Mouse (Mus musculus): ENCODE results near the gene Naa40.

Gene Naa40

DNA sequence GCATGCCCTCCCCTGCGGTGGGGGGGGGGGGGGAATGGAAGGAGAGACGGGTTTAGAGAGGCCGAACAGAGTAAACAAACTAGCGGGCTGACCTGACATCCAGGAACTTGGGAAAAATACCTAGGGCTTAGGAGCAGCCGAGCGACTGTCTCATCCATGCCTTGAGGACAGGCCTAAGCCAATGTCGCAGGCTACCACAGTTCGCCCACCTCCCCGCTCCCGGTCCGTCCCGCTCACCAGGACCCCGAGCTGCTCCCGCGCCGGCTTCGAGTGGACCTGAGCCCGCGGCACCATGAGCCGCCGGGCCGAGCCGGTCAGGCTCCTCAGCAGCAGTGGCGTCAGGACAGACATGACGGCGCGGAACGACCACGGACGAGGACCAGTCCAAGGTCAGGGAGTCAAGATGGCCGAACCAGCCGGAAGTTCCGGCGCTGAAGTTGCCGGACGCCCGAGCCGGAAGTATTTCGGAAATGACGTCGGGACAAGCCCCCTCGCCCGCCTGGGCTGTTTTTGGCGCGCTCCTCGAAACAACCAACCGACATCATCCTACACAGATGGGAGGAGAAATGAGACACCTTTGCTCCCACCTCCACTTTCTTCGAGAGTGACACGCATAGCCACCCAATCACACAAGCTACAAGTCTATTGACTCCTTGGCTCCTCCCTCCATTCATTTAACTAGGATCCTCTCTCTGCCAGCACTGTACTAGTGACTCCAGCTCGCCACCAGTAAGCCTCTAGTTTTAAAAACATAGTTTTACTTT, 23.6 kb downstream of the Naa40 start, which contains the start of gene Cox8a:
Gene Cox8a, minus strand, starts transcription at position 455 of the 764 bp plus-strand sequence.
- in situ Hi-C loops (cut with MboI, MseI), result loop anchor here (10.0 kb wide), 1 partner anchor 1133 kb away; the partner anchor contains the start of genes Cdca5, Gm28374, Tmem262 and Zfpl1

DNA sequence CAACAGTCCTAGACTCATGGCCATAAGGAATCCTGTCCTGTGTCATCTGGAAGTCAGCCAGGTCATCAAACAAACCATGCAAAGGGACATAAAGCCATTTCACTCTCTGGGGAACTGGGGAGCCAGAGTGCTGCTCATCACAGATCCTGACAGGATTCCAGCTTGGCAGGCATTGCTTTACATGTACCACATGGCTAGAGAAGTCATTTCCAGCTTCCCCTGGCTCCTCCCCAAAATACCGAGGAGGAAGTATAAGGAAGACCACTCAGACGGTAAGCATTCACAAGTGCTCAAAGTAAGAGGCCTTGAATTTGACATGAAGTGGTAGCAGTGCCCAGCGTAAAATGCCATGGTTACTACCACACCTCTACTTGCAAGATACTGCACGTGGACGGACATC, 26.5 kb downstream of the Naa40 start:
- in situ Hi-C loops (cut with MboI, MseI), result loop anchor here (10.0 kb wide), 1 partner anchor 1130 kb away; the partner anchor contains the start of genes Cdca5, Gm28374, Tmem262 and Zfpl1

DNA sequence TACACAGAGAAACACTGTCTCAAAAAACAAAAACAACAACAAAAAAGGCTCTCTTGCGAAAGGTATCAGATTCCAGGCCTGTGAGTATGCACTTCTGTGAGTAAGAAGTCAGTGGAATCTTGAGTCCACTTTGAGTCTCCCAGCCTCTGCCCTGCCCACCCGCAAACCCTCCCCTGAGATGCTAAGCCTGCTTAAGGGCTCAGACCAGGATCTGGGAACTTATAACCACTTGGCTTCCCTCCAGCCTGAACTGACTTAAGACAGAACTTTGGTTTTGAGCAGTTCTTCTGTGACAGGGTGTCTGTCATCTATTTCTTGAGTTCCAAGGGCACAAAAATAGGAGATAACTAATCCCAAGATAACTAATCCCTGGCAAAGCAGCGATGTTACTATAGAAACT, 28.0 kb downstream of the Naa40 start:
- in situ Hi-C loops (cut with MboI, MseI), result loop anchor here (10.0 kb wide), 1 partner anchor 1128 kb away; the partner anchor contains the start of genes Cdca5, Gm28374, Tmem262 and Zfpl1

DNA sequence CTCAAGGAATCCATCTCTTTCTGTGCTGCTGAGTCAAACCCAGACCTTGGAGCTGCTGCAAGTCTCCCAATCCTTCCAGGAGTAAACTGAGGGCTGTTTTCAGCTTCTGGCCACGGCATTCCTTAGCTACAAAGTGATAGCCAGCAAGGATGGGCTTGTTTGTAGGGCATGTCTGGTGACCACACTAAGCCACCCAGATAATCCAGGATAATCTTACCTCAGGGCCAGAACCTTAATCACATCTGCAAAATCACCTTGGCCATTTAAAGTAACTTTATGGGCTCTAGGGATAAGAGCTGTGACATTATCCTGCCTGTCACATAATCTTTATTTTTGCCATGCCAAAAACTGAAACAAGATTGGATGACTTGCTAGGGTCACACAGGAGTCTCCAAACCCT, 28.8 kb downstream of the Naa40 start:
- in situ Hi-C loops (cut with MboI, MseI), result loop anchor here (10.0 kb wide), 1 partner anchor 1127 kb away; the partner anchor contains the start of genes Cdca5, Gm28374, Tmem262 and Zfpl1

DNA sequence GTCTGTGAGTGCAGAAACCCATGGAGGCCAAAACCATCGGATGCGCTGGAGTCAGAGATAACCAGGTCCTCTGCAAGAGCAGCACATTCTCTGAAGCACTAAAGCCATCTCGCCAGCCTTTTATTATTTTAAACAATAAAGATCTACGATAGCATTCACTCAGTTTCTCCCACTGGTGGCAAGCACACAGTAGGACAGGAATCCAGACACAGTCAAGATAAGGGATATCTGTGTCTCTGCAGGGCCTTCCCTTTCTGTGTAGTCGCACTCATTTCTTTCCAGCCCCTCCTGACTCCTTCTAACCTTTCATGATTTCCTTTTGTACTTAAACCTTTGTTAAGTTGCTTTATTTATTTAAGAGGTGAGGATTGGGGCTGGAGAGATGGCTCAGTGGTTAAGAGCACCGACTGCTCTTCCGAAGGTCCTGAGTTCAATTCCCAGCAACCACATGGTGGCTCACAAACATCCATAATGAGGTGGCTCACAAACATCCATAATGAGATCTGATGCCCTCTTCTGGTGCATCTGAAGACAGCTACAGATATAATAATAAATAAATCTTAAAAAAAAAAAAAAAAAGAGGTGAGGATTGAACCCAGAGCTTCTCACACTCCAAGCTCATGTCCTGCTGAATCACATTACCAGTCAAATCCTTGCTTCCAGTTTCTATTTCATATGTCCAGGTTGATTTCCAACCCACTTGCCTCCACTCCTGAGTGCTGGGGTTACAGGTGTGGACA, 30.9 kb downstream of the Naa40 start:
- in situ Hi-C loops (cut with MboI, MseI), result loop anchor here (10.0 kb wide), 1 partner anchor 1125 kb away; the partner anchor contains the start of genes Cdca5, Gm28374, Tmem262 and Zfpl1

DNA sequence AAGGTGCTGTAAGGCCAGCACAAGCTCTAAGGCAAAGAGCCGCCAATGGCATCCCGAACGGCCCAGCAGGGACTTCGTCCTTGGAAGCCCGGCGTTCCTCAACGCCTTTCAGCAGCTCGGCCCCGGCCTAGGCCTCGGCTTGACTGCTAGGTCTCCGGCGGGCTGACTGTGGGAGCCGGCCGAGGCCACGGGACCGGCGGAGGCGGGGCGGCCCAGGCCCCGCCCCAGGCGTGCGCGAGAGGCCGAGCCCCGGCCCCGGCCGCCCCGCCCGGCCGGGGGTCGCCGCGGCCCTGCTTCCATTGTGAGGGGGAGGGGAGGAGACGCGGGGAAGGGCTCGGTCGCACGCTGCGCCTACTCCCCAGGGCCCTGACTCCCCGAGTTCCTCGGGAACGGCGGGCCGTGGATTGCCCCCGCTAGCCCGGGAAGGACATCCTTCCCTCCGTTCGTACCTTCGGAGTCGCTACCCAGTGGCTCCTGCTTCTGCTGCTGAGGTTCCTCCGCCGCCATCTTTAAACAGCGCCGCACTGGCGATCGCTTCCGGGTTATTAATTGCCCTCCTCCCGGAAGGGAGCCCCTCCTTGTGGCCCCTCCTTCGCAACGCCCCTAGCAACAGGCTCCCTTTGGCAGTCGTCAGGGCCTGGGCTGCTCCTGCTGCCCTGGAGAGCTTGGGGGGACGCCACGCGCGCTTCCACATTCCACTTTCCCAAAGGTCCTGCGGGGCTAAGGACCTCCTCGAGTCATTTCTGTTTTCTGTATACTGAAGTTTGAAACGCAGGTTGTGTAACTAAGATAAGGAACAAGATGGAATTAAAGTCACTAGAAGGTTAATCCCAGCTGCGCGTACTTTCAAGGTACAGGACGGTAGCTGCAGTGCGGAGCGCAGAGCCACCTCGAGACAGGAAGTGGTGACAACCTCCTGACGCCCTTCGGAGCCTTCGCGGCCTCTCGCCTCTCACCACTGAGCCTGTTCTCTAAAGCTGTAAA, 34.9 kb downstream of the Naa40 start, which contains the start of gene Otub1:
Gene Otub1, minus strand, starts transcription at position 564 of the 984 bp plus-strand sequence.
- in situ Hi-C loops (cut with MboI, MseI), result no loop called here

DNA sequence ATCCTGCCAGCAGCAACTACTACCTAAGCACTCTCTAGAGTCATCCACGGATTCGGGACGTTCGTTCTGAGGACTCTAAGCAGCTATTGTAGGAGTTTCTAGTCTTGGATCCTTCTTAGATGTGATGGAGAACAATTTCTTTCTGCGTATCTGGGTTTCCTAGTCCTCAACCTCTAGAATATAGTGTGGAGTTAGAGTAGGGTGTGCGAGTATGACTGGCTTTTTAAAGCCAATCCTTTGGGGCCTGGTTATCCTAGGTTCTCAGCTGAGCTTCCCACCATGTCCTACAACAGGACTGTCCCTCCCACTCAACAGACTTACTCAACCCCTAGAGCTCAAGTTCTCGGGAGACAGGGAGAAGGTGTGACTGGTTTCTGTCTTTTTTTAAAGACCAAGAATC, 35.7 kb downstream of the Naa40 start:
- in situ Hi-C loops (cut with MboI, MseI), result no loop called here

DNA sequence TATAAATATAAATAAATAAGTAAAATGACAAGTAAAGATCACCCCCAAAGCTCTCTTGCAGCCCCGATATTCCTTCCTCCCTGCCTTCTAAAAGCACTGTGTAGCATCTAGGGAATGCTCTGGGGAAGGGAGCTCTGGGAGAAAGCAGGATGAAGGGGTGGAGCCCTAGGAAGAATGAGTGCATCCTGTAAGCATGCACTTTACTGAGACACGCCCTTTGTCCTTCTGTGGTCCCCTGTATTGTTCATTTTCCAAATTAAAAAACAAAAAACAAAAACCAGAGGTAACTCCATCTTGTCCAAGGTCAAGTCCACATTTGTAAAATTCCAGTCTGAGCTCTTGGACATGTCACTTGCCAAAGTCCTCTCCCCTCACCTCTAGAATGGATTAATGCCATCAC, 36.1 kb downstream of the Naa40 start:
- in situ Hi-C loops (cut with MboI, MseI), result no loop called here

DNA sequence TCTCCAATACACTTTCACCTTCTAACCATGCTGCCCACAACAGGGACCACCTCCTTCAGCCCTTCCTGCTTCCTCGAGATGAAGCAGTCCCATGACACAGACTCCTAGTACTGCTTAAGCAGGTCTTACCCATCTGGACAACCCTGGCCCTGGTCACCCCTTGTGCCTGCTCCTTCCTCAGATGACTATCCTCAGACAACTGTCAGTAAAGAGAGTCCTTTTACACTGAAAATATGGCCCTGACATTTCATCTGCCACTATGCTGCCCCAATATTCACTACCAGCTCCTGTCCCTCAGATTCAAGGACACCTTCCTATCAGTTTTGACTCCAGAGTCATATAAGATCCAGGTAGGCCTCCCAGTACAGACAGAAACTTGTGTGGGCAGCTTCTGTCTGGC, 40.6 kb downstream of the Naa40 start:
- in situ Hi-C loops (cut with MboI, MseI), result no loop called here

DNA sequence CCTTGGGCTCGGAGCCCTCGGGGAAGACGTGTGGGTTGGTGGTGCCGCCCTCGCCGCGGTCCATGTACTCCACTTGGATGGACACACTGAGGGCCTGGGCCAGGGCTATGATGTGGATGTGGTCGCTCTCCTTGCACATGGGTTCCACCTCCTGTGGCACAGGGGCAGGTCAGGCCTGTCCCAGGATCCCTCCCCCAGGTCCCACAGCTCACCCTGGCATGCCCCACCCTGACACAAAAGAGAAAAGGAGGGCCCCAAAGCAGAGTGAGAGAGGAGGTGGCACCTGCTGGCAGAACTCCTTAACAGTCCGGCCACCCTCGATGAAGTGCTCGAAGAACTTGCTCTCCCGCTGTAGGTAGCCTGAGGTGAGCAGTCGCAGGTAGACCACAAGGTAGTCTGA, 41.9 kb downstream of the Naa40 start:
- in situ Hi-C loops (cut with MboI, MseI), result loop anchor here (5.0 kb wide), 1 partner anchor 132 kb away; no protein-coding TSS in a partner anchor

DNA sequence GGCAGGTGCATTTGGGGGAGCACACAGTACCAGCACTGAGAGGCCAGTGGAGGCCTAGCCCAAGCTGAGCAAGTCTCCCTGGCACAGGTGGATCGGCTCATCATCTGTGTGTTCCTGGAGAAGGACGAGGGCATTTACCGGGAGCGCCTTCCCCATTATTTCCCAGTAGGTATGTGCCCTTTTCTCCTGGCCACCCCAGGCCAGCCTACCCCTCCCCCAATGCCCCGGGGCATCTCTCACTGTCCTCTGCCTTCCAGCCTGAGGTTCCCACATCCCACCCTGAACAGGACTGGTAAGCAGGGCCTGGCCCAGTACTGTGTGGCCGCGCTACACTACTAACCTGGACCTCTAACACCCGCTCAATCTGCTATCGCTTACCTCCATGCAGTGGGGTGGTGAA, 43.5 kb downstream of the Naa40 start:
- in situ Hi-C loops (cut with MboI, MseI), result loop anchor here (5.0 kb wide), 1 partner anchor 130 kb away; no protein-coding TSS in a partner anchor

DNA sequence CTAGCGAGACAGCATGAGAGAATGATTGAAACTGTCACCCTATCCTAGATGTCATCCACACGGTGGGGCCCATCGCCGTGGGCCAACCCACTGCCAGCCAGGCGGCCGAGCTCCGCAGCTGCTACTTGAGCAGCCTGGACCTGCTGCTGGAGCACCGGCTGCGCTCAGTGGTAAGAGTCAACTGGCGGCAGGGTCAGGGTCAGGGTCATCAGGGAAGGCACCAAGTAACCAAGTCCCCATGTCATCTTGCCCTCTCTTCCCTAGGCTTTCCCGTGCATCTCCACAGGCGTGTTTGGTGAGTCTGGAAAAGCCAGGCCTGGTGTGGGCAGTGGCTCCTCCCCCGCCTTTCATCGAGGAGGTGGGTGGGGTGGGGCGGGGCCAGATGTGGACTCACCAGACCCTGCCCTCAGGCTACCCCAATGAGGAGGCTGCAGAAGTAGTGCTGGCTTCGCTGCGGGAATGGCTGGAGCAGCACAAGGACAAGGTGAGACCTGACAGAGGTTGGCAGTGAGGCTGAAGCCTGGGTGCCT, 44.2 kb downstream of the Naa40 start:
- in situ Hi-C loops (cut with MboI, MseI), result loop anchor here (5.0 kb wide), 1 partner anchor 130 kb away; no protein-coding TSS in a partner anchor

DNA sequence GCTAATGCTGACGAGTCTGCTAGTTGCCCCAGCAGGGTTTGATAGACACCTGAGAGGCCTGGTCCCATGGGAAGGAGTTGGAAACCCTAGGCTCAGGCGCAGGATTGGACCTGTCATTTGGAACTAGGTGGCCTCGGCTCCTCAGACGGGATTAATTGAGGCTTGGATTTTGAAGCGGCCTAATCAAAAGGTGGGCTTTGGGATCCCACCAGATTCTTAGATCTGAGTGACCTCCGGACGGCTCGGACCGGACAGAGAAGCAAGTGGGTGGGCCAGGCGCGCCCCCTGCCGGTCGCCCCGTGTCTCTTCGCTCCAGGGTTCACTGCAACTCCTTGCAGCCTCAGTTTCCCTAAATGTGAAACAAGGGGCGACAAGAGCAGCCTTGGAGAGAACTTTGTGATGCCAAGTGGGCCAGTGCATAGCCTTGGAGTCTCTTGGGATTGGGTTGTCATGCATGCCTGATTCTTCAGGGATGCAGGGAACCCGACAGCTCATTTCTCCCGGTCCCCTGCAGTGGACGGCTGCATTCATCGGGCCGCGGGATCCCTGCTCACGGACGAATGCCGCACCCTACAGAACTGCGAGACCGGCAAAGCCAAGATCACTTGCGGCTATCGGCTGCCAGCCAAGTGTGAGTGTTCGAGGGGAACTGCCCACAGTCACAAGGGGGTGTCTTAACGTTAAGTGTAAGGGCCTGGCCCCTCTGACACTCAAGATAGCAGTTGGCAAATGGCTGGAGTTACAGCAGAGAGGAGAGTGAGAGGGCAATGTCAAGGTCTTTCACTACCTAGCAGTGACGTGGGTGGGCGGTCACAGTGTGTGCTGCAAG, 44.9 kb downstream of the Naa40 start:
- in situ Hi-C loops (cut with MboI, MseI), result loop anchor here (5.0 kb wide), 1 partner anchor 129 kb away; no protein-coding TSS in a partner anchor

DNA sequence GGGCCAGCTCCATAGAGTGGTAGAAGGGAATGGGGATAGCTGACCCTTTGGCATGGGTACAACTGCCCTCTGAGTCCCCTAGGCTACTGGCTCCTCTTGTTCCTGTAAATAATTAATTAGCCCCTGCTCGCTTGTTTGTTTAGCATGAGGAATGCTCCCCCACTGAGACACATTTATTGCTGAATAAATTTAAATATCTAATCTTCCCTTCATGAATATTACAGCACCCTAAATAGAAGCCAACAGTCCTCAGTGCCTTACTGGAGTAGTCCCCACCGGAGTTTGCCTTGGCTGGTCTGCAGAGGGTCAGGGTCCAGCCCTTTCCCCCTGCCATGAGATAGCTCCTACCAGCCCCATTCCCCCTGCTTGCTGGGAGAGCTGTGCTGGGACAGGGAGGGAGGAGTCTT, 48.4 kb downstream of the Naa40 start:
- in situ Hi-C loops (cut with MboI, MseI), result no loop called here

DNA sequence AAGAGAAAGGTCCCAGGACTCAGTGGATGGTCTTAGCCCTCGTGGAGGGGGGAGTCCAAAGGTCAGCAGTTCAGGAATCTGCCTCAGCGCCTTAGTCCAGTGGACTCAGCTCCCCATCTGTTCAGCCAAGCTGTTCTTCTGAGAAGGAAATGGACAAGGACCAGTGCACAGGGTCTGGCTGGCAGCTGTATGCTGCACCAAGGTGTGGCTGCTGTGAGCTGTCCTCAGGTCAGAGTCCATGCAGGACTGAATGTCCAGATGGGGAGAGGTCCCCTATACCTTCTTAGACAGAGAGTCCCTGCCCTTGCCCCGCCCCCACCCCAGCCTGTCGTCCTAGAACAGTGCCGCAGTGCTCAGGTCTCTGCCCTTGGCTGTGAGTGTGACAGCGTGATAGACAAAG, 49.3 kb downstream of the Naa40 start:
- in situ Hi-C loops (cut with MboI, MseI), result no loop called here

DNA sequence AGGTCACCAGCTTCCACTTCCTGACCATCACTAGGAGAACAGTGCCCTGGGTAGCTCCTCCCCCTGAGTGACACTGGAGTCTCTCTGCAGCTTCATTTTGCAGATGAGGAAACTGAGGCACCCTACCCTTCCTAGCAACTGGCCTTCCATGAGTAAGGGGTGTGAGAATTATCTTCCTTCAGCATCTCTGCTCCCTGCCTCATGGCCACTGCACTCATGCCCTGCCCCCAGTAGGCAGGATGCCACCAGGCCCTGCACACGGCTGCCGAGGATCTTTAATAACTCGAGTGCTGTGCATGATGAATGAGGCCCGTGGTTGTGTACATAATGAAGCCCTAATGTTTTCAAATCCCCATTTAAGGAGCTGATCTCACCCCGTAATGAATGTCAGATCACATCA, 50.0 kb downstream of the Naa40 start:
- in situ Hi-C loops (cut with MboI, MseI), result no loop called here

DNA sequence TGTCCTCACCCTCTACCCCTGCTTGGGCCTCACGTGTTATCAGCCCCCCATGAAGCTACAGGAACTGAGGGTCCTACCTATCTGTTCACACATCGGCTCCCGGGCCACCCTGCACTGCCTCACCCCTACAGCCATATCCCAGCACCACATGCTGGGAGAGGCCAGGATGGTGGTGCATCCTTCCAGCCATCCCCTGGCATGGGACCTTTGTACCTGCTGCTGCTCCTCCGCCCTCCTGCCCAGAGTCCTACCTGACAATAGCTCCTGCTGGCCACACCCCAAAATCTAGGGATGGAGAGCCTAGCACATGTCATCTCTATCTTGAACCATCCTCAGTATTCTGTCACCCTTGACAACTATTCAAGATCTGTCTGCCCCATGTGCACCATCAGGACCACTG, 52.0 kb downstream of the Naa40 start:
- in situ Hi-C loops (cut with MboI, MseI), result no loop called here

DNA sequence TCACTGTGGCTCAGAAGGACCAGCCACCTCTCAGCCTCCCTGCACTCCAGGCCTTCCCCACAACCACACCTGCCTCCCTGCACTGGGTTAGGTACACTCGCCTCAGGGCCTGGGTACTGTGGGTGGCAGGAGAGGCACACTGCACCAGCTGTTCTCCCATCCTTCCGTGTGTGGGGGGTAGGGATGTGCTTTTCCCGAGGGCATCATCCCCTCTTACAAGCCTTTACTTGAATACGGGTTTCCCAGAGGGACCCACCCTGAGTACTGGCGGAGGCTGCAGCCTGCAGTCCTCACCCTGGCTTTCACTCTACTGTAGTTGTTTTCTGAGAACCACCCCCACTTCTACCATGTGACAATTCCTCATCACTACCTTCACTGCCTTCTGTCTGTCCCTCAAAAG, 53.8 kb downstream of the Naa40 start:
- in situ Hi-C loops (cut with MboI, MseI), result no loop called here

DNA sequence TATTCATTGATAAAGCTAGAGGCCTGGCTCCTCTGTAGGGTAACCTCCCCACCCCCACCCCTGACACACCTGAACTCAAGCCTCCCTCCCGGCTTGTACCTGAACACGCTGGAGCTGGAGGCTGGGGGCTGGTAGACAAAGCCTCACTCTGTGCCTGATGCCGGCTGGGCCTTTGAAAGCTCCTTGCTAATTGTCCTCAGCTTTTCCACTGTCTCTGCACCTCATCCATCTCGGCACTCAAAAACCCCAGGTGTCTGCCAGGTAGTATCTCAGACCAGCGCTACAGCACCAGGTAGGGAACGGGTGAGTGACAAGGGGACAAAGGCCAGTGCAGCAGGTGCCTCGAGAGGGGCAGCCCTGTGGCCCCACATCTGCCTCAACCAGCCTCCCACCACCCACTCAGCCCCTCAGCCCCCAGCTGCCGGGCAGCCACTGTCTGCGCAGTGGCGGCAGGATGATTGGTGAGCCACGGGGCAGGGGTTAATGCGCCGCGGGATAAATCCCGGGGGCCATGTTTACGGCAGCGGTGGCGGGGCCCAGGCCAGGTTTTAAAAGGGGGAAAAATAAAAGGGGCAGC, 55.2 kb downstream of the Naa40 start:
- in situ Hi-C loops (cut with MboI, MseI), result no loop called here

All from T-helper 2 cell (primary cell).